8 mouse cellular contexts compared by ENCODE assay signal in the genomic region with DNA sequence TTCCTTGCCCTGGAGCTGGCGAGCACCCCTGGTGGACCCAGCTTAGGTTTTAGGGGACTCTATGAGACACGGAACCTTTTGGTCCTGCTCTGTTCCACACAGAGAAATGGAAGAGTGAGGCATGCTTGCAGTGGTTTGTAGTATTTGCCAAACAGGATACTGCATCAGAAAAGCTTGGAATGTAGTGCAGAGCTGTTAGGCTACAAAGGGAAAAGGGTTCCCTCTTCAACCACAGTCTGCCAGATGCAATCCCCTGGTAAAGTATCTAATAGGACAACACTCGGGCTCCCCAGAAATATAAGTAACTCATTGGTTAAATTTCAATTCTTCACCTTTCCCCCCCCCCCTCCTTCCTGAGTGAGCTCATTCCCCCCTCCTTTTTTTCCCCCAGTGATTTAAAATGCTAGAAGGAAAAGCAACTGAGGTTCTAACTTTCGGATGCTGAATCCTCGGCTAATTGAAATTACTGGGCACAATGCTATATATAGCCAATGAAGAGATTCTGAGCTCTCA.
DNase-seq lines count a peak whose midpoint lies in the region; ATAC-seq lines count a peak whose summit lies in the region.

No protein-coding gene starts in this region.

- no peak overlapping the region for H3K27ac ChIP-seq in forebrain, embryonic 14.5 days (ENCODE audit: low read depth, low read length)
- no peak overlapping the region for H3K27ac ChIP-seq in limb, embryonic 11.5 days (replicated peaks; ENCODE audit: low read depth, low read length)

- H3K4me3 ChIP-seq in forebrain, embryonic 14.5 days (ENCODE audit: low read depth, low read length): peak overlapping the region; percentile 40
- no peak overlapping the region for H3K4me3 ChIP-seq in limb, embryonic 11.5 days (ENCODE audit: low read depth, low read length)

- no peaks in the 10 kb centered on the region for H3K27me3 ChIP-seq in forebrain, embryonic 14.5 days (replicated peaks; ENCODE audit: control insufficient read depth, insufficient read depth, low read length)
- H3K27me3 ChIP-seq in limb, embryonic 11.5 days (ENCODE audit: control insufficient read depth, insufficient read depth, low read length): no peaks in the 10 kb centered on the region

- peak overlapping the region; percentile 59; the same call in 1 of the 2 replicates for H3K9ac ChIP-seq in forebrain, embryonic 14.5 days (ENCODE audit: low read length)
- no peak overlapping the region for H3K9ac ChIP-seq in limb, embryonic 11.5 days (ENCODE audit: low read length)

- no peaks in the 10 kb centered on the region for H3K36me3 ChIP-seq in forebrain, embryonic 14.5 days (ENCODE audit: control insufficient read depth, insufficient read depth, low read length)
- H3K36me3 ChIP-seq in limb, embryonic 11.5 days (ENCODE audit: control insufficient read depth, insufficient read depth, low read length): no peaks in the 10 kb centered on the region

- H3K9me3 ChIP-seq in forebrain, embryonic 14.5 days (replicated peaks; ENCODE audit: control insufficient read depth, low read length): no peaks in the 10 kb centered on the region
- H3K9me3 ChIP-seq in limb, embryonic 11.5 days (ENCODE audit: control insufficient read depth, low read length): no peaks in the 10 kb centered on the region

- ATAC-seq in forebrain, embryonic 14.5 days: peak; percentile 35
- ATAC-seq in limb, embryonic 11.5 days (ENCODE audit: insufficient number of reproducible peaks, low FRiP score, low TSS enrichment, low read depth): no peak

- peak; percentile 24 for DNase-seq in layer of hippocampus, adult 11-12 months (ENCODE audit: low spot score)
- DNase-seq in layer of hippocampus, postnatal 25 days (ENCODE audit: extremely low spot score in 1 of 2, low spot score in 1 of 2): no peak
- DNase-seq in forebrain, embryonic 14.5 days (ENCODE audit: low spot score): peak; percentile 20
- no peak for DNase-seq in limb, embryonic 11.5 days (ENCODE audit: low spot score)
- peak; percentile 36 for DNase-seq in right cerebral cortex, postnatal 25 days
- DNase-seq in T-cell, adult 2 months (ENCODE audit: low spot score): no peak
- no peak for DNase-seq in cerebellum, adult 11-12 months
- DNase-seq in urinary bladder, postnatal 10 days (ENCODE audit: low spot score): no peak

- 54% methylated on average over 5 of the region's 5 CpGs for WGBS in forebrain, embryonic 14.5 days
- 51% methylated on average over 5 of the region's 5 CpGs for WGBS in limb, embryonic 11.5 days

- H3K4me2 ChIP-seq in forebrain, embryonic 14.5 days (ENCODE audit: low read length): peak overlapping the region; percentile 74
- H3K4me2 ChIP-seq in limb, embryonic 11.5 days (ENCODE audit: low read depth, severe bottlenecking): peak overlapping the region; percentile 65

- peaks cover 6% of the 10 kb centered on the region for H3K4me1 ChIP-seq in forebrain, embryonic 14.5 days (ENCODE audit: control insufficient read depth, insufficient read depth, low read length)
- H3K4me1 ChIP-seq in limb, embryonic 11.5 days (ENCODE audit: control insufficient read depth, insufficient read depth, low read length): no peaks in the 10 kb centered on the region

Comparison
In these comparisons a context has a peak if more than half of its experiments do, and no peak if none do; other contexts are left out.
1. DNase-seq: peak in layer of hippocampus, adult 11-12 months (single experiment), forebrain, embryonic 14.5 days (single experiment) and right cerebral cortex, postnatal 25 days (single experiment); none in layer of hippocampus, postnatal 25 days (0 of 2), limb, embryonic 11.5 days (single experiment), T-cell, adult 2 months (single experiment), cerebellum, adult 11-12 months (single experiment) and urinary bladder, postnatal 10 days (single experiment).